Mouse (Mus musculus): ENCODE results near the gene Gm10959. TPM values are rescaled to one million over a fixed set of nuclear protein-coding genes. Genes with fewer than 3 reads are reported as not detected.
"Not testable (repeated sequence)": the region's sequence is repeated elsewhere in the genome, so short reads cannot be mapped to it uniquely, and the experiment has no call there.

Gm10959 gene
- total RNA-seq (2017), result not detected in 2 replicates

DNA sequence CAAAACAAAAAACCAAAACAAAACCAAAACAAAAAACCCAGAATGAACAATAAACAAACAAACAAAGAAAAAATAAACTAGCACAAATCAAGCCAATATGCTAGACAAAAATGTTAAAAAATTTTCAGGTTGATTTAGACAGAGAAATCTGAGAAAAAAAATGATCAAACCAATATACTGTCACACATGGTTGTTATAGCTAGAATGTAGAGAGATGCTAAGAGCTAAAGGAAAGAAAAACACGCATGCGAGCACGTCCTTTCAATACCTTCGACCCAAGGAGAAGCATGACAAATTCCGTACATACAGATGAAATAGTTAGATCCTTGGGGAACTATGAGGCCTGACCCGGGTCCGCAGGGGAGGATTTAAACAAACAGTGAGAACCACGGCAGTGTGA is at the start of gene Gm10959:
Gm10959 (minus strand) TSS at position 101 of the 400 bp plus-strand sequence.
- no peak for ATAC-seq (replicated peaks; ENCODE audit: low read depth, poor library complexity, severe bottlenecking)

DNA sequence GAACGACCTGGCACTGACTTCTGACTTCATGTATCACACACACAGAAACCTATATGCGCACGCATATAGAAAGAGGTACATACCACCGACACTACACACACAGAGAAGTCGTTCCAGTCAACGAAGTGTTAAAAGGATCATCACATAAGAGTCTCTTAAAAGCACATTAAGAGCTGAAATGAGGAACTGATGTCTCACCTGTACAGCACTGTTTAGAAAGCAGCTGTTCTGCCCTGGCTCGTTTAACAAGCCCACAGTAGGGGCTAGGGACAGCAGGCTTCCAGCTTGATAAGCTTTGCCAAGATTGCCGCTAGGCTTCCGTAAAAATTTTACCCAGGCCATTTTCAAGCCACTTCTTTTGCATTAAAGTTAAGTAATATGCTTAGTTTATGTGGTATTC is 49.2 kb upstream of the Gm10959 start:
- no peak for ATAC-seq (replicated peaks; ENCODE audit: low read depth, poor library complexity, severe bottlenecking)

GRCm38 (mm10) chr3:122964301-122964700 is 45.1 kb upstream of the Gm10959 start:
- ATAC-seq (replicated peaks; ENCODE audit: low read depth, poor library complexity, severe bottlenecking), result peak; percentile 77

- no peak for ATAC-seq (replicated peaks; ENCODE audit: low read depth, poor library complexity, severe bottlenecking)
These were observed 31.0 kb upstream of the Gm10959 start for GRCm38 (mm10) chr3:122950129-122950528.

GRCm38 (mm10) chr3:122943387-122943890 is 24.3 kb upstream of the Gm10959 start:
- no peak for ATAC-seq (replicated peaks; ENCODE audit: low read depth, poor library complexity, severe bottlenecking)

- ATAC-seq (replicated peaks; ENCODE audit: low read depth, poor library complexity, severe bottlenecking), result peak; percentile 84; the same call in 1 of the 2 replicates
These were observed 20.1 kb upstream of the Gm10959 start for GRCm38 (mm10) chr3:122939215-122939614.

- ATAC-seq (replicated peaks; ENCODE audit: low read depth, poor library complexity, severe bottlenecking), result not testable (repeated sequence)
These were observed 18.0 kb upstream of the Gm10959 start for GRCm38 (mm10) chr3:122937176-122937575.

DNA sequence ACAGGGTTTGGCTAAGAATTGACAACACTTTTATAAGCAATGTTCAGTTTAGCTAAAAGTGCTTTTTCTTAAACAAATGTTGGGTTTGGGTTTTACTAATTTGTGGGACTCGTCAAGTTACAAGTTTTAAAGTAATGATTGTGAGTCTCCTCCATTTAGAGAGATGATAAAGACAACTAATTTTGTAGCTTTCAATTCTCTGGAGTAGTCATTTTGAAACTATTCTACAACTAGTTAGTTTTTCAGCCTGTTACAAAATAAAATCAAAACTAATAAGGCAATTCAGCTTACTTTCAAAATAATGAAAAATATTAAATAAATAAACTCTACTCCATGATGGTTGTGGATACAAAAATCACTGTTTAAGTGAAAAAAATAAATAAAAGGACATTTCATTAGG is 13.3 kb upstream of the Gm10959 start:
- no peak for ATAC-seq (replicated peaks; ENCODE audit: low read depth, poor library complexity, severe bottlenecking)

GRCm38 (mm10) chr3:122929723-122930122 is 10.6 kb upstream of the Gm10959 start:
- ATAC-seq (replicated peaks; ENCODE audit: low read depth, poor library complexity, severe bottlenecking), result no peak

- peak; percentile 77 for ATAC-seq (replicated peaks; ENCODE audit: low read depth, poor library complexity, severe bottlenecking)
These were observed 5.1 kb upstream of the Gm10959 start, which contains the start of gene 1810037I17Rik for GRCm38 (mm10) chr3:122924009-122924914. Gene 1810037I17Rik, plus strand, starts transcription at chr3:122924203.

GRCm38 (mm10) chr3:122923147-122923546 is 4.0 kb upstream of the Gm10959 start:
- ATAC-seq (replicated peaks; ENCODE audit: low read depth, poor library complexity, severe bottlenecking), result no peak

GRCm38 (mm10) chr3:122921676-122922527 is 2.7 kb upstream of the Gm10959 start:
- no peak for ATAC-seq (replicated peaks; ENCODE audit: low read depth, poor library complexity, severe bottlenecking)

- 0 out of 2 replicates have a peak, but pooled peaks have one; percentile 16 for ATAC-seq (replicated peaks; ENCODE audit: low read depth, poor library complexity, severe bottlenecking)
These were observed 1.6 kb upstream of the Gm10959 start for GRCm38 (mm10) chr3:122920572-122921435.

DNA sequence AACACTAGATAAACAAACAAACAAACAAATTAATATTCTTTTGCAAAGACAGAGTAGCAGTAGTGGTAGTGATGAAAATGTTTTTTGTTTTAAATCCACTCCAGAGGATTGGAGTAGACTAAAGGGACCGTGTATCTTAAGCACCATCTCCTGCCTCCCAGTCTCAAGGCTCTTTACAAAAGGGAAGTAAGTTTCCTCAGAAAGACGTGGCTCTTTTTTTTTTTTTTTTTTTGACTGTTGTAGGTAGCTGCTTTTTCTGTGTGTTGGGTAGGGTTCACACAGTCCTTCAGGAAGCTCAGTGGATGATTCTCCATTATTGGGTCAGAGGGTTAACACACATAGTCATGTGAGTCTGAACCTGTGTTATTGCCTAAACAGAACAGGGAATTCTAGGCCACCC is 488 bp downstream of the Gm10959 start:
- ATAC-seq (replicated peaks; ENCODE audit: low read depth, poor library complexity, severe bottlenecking), result peak; percentile 46

- ATAC-seq (replicated peaks; ENCODE audit: low read depth, poor library complexity, severe bottlenecking), result no peak
These were observed 2.9 kb downstream of the Gm10959 start for GRCm38 (mm10) chr3:122916191-122916680.

DNA sequence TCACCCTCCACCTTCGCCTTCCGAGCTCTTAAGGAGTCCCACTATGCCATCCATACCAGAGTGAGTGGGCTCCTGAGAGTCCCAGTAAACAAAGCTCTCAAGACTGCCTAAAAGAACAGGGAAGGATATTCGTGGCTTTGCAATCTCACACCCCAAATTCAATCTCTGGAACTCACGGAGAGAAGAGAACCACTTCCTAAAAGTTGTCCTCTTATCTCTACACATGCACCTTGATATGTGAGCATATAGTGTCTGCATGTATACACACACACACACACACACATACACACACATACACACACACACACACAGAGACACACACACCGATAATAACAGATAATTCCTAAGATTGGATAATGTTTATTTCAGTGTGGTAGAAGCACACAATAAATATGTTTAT is 3.7 kb downstream of the Gm10959 start:
- peak; percentile 31; the same call in 1 of the 2 replicates for ATAC-seq (replicated peaks; ENCODE audit: low read depth, poor library complexity, severe bottlenecking)

- ATAC-seq (replicated peaks; ENCODE audit: low read depth, poor library complexity, severe bottlenecking), result no peak
These were observed 11.3 kb downstream of the Gm10959 start for GRCm38 (mm10) chr3:122907841-122908240.

- peak; percentile 98 for ATAC-seq (replicated peaks; ENCODE audit: low read depth, poor library complexity, severe bottlenecking)
These were observed 15.3 kb downstream of the Gm10959 start for GRCm38 (mm10) chr3:122903746-122904433.

DNA sequence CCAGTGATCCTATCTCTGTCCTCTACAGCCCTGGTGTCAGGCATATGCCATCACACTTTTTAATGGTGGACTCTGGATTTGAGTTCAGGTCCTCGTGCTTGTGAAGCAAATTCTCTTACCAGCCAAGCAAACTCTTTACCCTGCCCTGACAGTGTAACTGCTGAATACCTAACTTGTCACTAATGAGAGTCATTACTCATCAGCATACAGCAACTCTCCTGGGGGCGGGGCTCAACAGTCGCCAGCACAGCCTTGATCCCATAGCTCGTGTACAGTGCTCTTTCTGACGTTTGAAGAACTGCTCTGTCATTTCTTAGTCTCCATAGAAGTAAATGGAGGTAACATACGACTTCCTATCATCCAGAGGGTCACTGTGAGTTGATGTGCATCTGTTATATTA is 20.9 kb downstream of the Gm10959 start:
- no peak for ATAC-seq (replicated peaks; ENCODE audit: low read depth, poor library complexity, severe bottlenecking)
